Mouse (Mus musculus): ENCODE measurements at regions not wholly inside any gene's neighbourhood (a gene's known extent, or its start where the extent isn't known, plus 50 kb on each side); places are given as distances from the start of the nearest gene placed in this dataset.

- no peak for DNase-seq (ENCODE audit: low read depth)
Measured at GRCm38 (mm10) chr16:19834128-19834527, 74.1 kb downstream of the B3gnt5 start.

GRCm38 (mm10) chr16:19834750-19835149 lies 74.7 kb downstream of the B3gnt5 start:
- no peak for DNase-seq (ENCODE audit: low read depth)

- DNase-seq (ENCODE audit: low read depth) = no peak
Measured at GRCm38 (mm10) chr16:19839831-19840230, 79.8 kb downstream of the B3gnt5 start.

GRCm38 (mm10) chr16:19842346-19843025 lies 82.5 kb downstream of the B3gnt5 start:
- no peak for DNase-seq (ENCODE audit: low read depth)

GRCm38 (mm10) chr16:19843738-19844137 lies 83.7 kb downstream of the B3gnt5 start:
- no peak for DNase-seq (ENCODE audit: low read depth)

GRCm38 (mm10) chr16:19848395-19848794 lies 88.4 kb downstream of the B3gnt5 start:
- DNase-seq (ENCODE audit: low read depth) = peak; percentile 47

GRCm38 (mm10) chr16:19865306-19865705 lies 105.3 kb downstream of the B3gnt5 start:
- DNase-seq (ENCODE audit: low read depth) = no peak

GRCm38 (mm10) chr16:19865931-19866330 lies 105.9 kb downstream of the B3gnt5 start:
- no peak for DNase-seq (ENCODE audit: low read depth)

GRCm38 (mm10) chr16:19869425-19869824 lies 109.4 kb downstream of the B3gnt5 start:
- DNase-seq (ENCODE audit: low read depth) = no peak

- DNase-seq (ENCODE audit: low read depth) = no peak
Measured at GRCm38 (mm10) chr16:19876861-19877554, 105.8 kb downstream of the Klhl6 start.

GRCm38 (mm10) chr16:19882961-19883360 lies 99.9 kb downstream of the Klhl6 start:
- no peak for DNase-seq (ENCODE audit: low read depth)

GRCm38 (mm10) chr16:19883776-19884513 lies 98.9 kb downstream of the Klhl6 start:
- peak; percentile 9 for DNase-seq (ENCODE audit: low read depth)

GRCm38 (mm10) chr16:19884535-19884934 lies 98.3 kb downstream of the Klhl6 start:
- no peak for DNase-seq (ENCODE audit: low read depth)

GRCm38 (mm10) chr16:19886596-19886995 lies 96.2 kb downstream of the Klhl6 start:
- no peak for DNase-seq (ENCODE audit: low read depth)

- DNase-seq (ENCODE audit: low read depth) = no peak
Measured at GRCm38 (mm10) chr16:19889576-19889975, 93.3 kb downstream of the Klhl6 start.

- DNase-seq (ENCODE audit: low read depth) = no peak
Measured at GRCm38 (mm10) chr16:19891441-19891840, 91.4 kb downstream of the Klhl6 start.

GRCm38 (mm10) chr16:19894435-19894994 lies 88.3 kb downstream of the Klhl6 start:
- DNase-seq (ENCODE audit: low read depth) = no peak
